Mouse (Mus musculus) midbrain, embryonic 16.5 days (tissue): ENCODE data around the gene Scel. TPM values are rescaled to one million over a fixed set of nuclear protein-coding genes. Genes with fewer than 3 reads are reported as not detected.

ENCODE experiments used
- ATAC-seq: fragments of 200-750 bp; cut with Nextera tagmentation; 2 replicates; pipeline ENCODE4 v1.8.0; 2017; ENCODE audit warnings: moderate TSS enrichment
- H3K27ac ChIP-seq: fragments of 300-500 bp; sonication (generic); 2 replicates; pipeline ENCODE4 v1.5.1; 2014; ENCODE audit warnings: mild to moderate bottlenecking, low read length, mixed read lengths
- H3K27me3 ChIP-seq: fragments of 300-500 bp; sonication (generic); 2 replicates; pipeline ENCODE4 v1.6.1; 2014; ENCODE audit warnings: low read depth, low read length, mixed read lengths; ENCODE audit not compliant: control insufficient read depth, insufficient read depth
- H3K36me3 ChIP-seq: fragments of 300-500 bp; sonication (generic); 2 replicates; pipeline ENCODE4 v1.6.1; 2014; ENCODE audit warnings: mild to moderate bottlenecking, low read length, moderate library complexity, mixed read lengths; ENCODE audit not compliant: control insufficient read depth, insufficient read depth
- H3K4me1 ChIP-seq: fragments of 300-500 bp; sonication (generic); 2 replicates; pipeline ENCODE4 v1.6.1; 2014; ENCODE audit warnings: mild to moderate bottlenecking, low read length, mixed read lengths; ENCODE audit not compliant: control insufficient read depth, insufficient read depth
- H3K4me2 ChIP-seq: fragments of 300-500 bp; sonication (generic); 2 replicates; pipeline ENCODE4 v1.6.1; 2014; ENCODE audit warnings: mild to moderate bottlenecking, low read length, mixed read lengths
- H3K4me3 ChIP-seq: fragments of 300-500 bp; sonication (generic); 2 replicates; pipeline ENCODE4 v1.5.1; 2014; ENCODE audit warnings: low read depth, mild to moderate bottlenecking, low read length, moderate library complexity, mixed read lengths
- H3K9ac ChIP-seq: fragments of 300-500 bp; sonication (generic); 2 replicates; pipeline ENCODE4 v1.6.1; 2014; ENCODE audit warnings: low read depth, low read length, mixed read lengths
- H3K9me3 ChIP-seq: fragments of 300-500 bp; sonication (generic); replicated peaks from 2 replicates; pipeline ENCODE4 v1.6.1; 2014; ENCODE audit warnings: mild to moderate bottlenecking, low read length, mixed read lengths; ENCODE audit not compliant: control insufficient read depth, poor library complexity, severe bottlenecking
- WGBS: fragments of 180-500 bp; shearing (Covaris S2); extraction: QIAGEN DNeasy Blood & Tissue Kit; methylation state at CpG from one replicate; pipeline ENCODE4 v1.1.7; 2014; 5-methylcytosine and 5-hydroxymethylcytosine counted together
- polyA plus RNA-seq: library from polyadenylated mRNA; unstranded; fragments of >200 nt; fragmentation: Nextera tagmentation; extraction: Ambion mirVana; gene quantifications from 2 replicates; pipeline ENCODE4 v1.2.1, GENCODE M21; 2015

Gene Scel
- polyA plus RNA-seq, 1 experiment from 2014 or later = 0.34 TPM

GRCm38 (mm10) chr14:103619756-103620155, 106.6 kb downstream of the Scel start:
- WGBS = 94% methylated on average over 4 of the region's 4 CpGs
- no peak for ATAC-seq
- Histone ChIP-seq H3K4me1 (no peaks in the 10 kb centered on the region), H3K36me3 (no peaks in the 10 kb centered on the region), H3K9ac (no peak overlapping the region), H3K27me3 (no peaks in the 10 kb centered on the region), H3K4me2 (no peak overlapping the region), H3K27ac (no peak overlapping the region), H3K4me3 (no peak overlapping the region), H3K9me3 (no peaks in the 10 kb centered on the region)

- Histone ChIP-seq H3K9me3 (no peaks in the 10 kb centered on the region), H3K9ac (no peak overlapping the region), H3K4me2 (no peak overlapping the region), H3K4me1 (no peaks in the 10 kb centered on the region), H3K27me3 (no peaks in the 10 kb centered on the region), H3K4me3 (no peak overlapping the region), H3K27ac (no peak overlapping the region), H3K36me3 (no peaks in the 10 kb centered on the region)
- 93% methylated on average over 2 of the region's 2 CpGs for WGBS
- no peak for ATAC-seq
These were observed 108.1 kb downstream of the Scel start for GRCm38 (mm10) chr14:103621207-103621606.

GRCm38 (mm10) chr14:103626100-103626499, 113.0 kb downstream of the Scel start:
- Histone ChIP-seq H3K4me2 (no peak overlapping the region), H3K36me3 (no peaks in the 10 kb centered on the region), H3K4me3 (no peak overlapping the region), H3K27me3 (no peaks in the 10 kb centered on the region), H3K4me1 (no peaks in the 10 kb centered on the region), H3K27ac (no peak overlapping the region), H3K9me3 (no peaks in the 10 kb centered on the region), H3K9ac (no peak overlapping the region)
- no peak for ATAC-seq
- WGBS = 88% methylated on average over 6 of the region's 6 CpGs

GRCm38 (mm10) chr14:103629639-103630364, 116.7 kb downstream of the Scel start:
- Histone ChIP-seq H3K9me3 (no peaks in the 10 kb centered on the region), H3K4me3 (no peak overlapping the region), H3K4me1 (no peaks in the 10 kb centered on the region), H3K9ac (no peak overlapping the region), H3K36me3 (no peaks in the 10 kb centered on the region), H3K27me3 (no peaks in the 10 kb centered on the region), H3K27ac (no peak overlapping the region), H3K4me2 (no peak overlapping the region)
- 92% methylated on average over 7 of the region's 7 CpGs for WGBS
- no peak for ATAC-seq

GRCm38 (mm10) chr14:103630545-103630944, 117.4 kb downstream of the Scel start:
- Histone ChIP-seq H3K4me2 (no peak overlapping the region), H3K9ac (no peak overlapping the region), H3K27me3 (no peaks in the 10 kb centered on the region), H3K36me3 (no peaks in the 10 kb centered on the region), H3K27ac (no peak overlapping the region), H3K4me3 (no peak overlapping the region), H3K9me3 (no peaks in the 10 kb centered on the region), H3K4me1 (no peaks in the 10 kb centered on the region)
- ATAC-seq = no peak
- 82% methylated on average over 8 of the region's 8 CpGs for WGBS

GRCm38 (mm10) chr14:103643933-103644332, 130.8 kb downstream of the Scel start:
- H3K9ac ChIP-seq = no peak overlapping the region
- no peak for ATAC-seq
- peaks cover 6% of the 10 kb centered on the region; the same call in 1 of the 2 replicates for H3K4me1 ChIP-seq
- no peak overlapping the region for H3K4me3 ChIP-seq
- no peaks in the 10 kb centered on the region for H3K9me3 ChIP-seq
- H3K36me3 ChIP-seq = no peaks in the 10 kb centered on the region
- no peaks in the 10 kb centered on the region for H3K27me3 ChIP-seq
- WGBS = 31% methylated on average over 3 of the region's 3 CpGs
- H3K27ac ChIP-seq = no peak overlapping the region
- H3K4me2 ChIP-seq = no peak overlapping the region

GRCm38 (mm10) chr14:103647981-103648380, 134.8 kb downstream of the Scel start:
- H3K9me3 ChIP-seq = no peaks in the 10 kb centered on the region
- no peak overlapping the region for H3K9ac ChIP-seq
- H3K4me1 ChIP-seq = peaks cover 27% of the 10 kb centered on the region
- no peak for ATAC-seq
- peak overlapping the region; percentile 39; the same call in 1 of the 2 replicates for H3K27ac ChIP-seq
- H3K36me3 ChIP-seq = no peaks in the 10 kb centered on the region
- 32% methylated on average over 2 of the region's 2 CpGs for WGBS
- H3K4me2 ChIP-seq = no peak overlapping the region; the same call in 1 of the 2 replicates
- H3K4me3 ChIP-seq = no peak overlapping the region
- no peaks in the 10 kb centered on the region for H3K27me3 ChIP-seq

- 26% methylated on average over 12 of the region's 12 CpGs for WGBS
- Histone ChIP-seq H3K9ac (no peak overlapping the region), H3K36me3 (no peaks in the 10 kb centered on the region), H3K4me2 (peak overlapping the region; percentile 92), H3K4me3 (peak overlapping the region; percentile 14; the same call in 1 of the 2 replicates), H3K27ac (peak overlapping the region; percentile 39), H3K27me3 (no peaks in the 10 kb centered on the region), H3K9me3 (no peaks in the 10 kb centered on the region), H3K4me1 (peaks cover 34% of the 10 kb centered on the region)
- ATAC-seq = no peak
These were observed 135.6 kb downstream of the Scel start for GRCm38 (mm10) chr14:103648623-103649255.

- peak overlapping the region; percentile 99 for H3K27ac ChIP-seq
- ATAC-seq = no peak
- no peaks in the 10 kb centered on the region for H3K9me3 ChIP-seq
- H3K9ac ChIP-seq = no peak overlapping the region
- no peaks in the 10 kb centered on the region for H3K36me3 ChIP-seq
- peak overlapping the region; percentile 92 for H3K4me2 ChIP-seq
- H3K4me3 ChIP-seq = peak overlapping the region; percentile 99
- 26% methylated on average over 4 of the region's 4 CpGs for WGBS
- H3K4me1 ChIP-seq = peaks cover 38% of the 10 kb centered on the region
- H3K27me3 ChIP-seq = no peaks in the 10 kb centered on the region
These were observed 136.2 kb downstream of the Scel start for GRCm38 (mm10) chr14:103649302-103649701.
